Mouse (Mus musculus) heart, adult 8-10 months (tissue): Measurements from ENCODE around the gene Spryd3. TPM values are rescaled to one million over a fixed set of nuclear protein-coding genes. Genes with fewer than 3 reads are reported as not detected.
"Not testable (repeated sequence)": the region's sequence is repeated elsewhere in the genome, so short reads cannot be mapped to it uniquely, and the experiment has no call there.

Experiments
- DNase-seq: peaks from one replicate; pipeline ENCODE4 v3.0.0; 2022; ENCODE audit warnings: low spot score
- total RNA-seq, 4 experiments: library from RNA; stranded (reverse); gene quantifications; 2 replicates each; pipeline ENCODE4 v1.2.4; 2022

Spryd3 gene
- 10 to 100 TPM; 13.2 to 16.8 (median 15.6) TPM for total RNA-seq

DNA sequence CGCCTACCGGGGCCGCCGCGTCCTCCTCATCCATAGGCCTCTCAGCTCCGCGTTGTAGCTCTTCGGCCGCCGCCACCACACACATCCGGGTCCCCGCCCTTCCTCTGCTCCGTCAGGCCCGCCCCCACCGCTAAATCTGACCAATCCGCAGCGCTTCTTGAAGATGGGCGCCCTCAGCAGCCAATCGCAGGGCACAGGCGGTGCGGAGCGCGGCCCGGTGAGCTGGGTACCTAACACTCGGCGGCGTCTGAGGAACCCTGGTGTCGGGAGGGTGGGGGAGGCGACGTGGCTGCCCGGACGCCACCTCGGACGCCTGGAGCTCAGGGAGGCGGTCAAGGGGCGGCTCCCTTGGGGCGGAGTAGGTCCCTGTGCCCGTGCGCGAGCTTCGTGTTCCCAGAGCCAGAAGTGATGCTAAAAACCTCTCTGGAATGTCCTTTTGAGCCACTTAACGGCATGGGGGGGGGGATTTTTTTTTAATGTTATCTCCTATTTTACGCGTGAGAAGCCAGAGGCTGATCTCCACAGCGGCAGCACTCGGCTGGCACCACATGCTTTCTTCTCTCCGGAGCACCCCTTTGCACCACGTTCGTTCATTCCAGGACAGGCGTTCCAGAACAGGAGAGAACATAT is at the start of gene Spryd3:
Gene Spryd3, minus strand, starts transcription at position 106 of the 630 bp plus-strand sequence.
- DNase-seq: peak; percentile 98

DNA sequence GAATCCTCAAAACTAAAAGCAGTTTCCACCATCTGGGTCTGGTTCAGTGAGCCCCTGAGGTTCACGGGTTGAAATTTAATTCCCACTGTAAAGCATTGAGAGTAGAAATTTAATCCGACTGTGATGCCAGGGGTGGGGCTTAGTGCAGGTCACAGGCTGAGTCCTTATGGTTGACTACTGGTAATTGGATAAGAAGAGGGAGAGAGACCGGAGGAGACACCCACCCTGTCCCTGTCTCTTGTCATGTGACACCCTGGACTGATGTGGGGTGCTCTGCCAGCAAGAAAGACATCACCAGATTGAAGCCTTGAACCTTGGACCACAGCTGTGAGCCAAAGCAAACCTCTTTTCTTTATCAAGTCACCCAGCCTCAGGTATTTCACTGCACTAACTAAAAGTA is 47.0 kb upstream of the Spryd3 start:
- no peak for DNase-seq

GRCm38 (mm10) chr15:102179924-102180323 is 43.9 kb upstream of the Spryd3 start:
- no peak for DNase-seq

GRCm38 (mm10) chr15:102179106-102179505 is 43.1 kb upstream of the Spryd3 start:
- no peak for DNase-seq

DNA sequence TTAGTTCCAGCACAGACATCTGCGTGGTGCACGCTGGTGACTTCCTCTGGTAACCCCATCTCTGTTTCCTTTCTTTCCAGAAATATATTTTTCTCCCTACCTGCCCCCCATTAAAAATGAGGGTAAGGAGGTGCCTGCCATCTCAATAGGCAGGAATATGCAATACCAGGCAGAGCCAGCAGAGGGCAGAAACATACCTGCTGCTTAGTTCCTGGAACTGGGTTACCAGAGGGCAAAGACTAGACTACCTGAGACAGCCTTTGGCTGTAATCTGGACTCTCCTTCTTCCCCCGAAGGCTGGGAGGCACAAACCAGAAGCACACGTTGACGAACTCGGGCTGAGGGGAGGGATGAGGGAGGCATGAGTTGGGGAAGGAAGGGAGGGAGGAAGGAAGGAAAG is 42.2 kb upstream of the Spryd3 start:
- DNase-seq: peak; percentile 86

- DNase-seq: no peak
These were observed 41.4 kb upstream of the Spryd3 start for GRCm38 (mm10) chr15:102177417-102177816.

DNA sequence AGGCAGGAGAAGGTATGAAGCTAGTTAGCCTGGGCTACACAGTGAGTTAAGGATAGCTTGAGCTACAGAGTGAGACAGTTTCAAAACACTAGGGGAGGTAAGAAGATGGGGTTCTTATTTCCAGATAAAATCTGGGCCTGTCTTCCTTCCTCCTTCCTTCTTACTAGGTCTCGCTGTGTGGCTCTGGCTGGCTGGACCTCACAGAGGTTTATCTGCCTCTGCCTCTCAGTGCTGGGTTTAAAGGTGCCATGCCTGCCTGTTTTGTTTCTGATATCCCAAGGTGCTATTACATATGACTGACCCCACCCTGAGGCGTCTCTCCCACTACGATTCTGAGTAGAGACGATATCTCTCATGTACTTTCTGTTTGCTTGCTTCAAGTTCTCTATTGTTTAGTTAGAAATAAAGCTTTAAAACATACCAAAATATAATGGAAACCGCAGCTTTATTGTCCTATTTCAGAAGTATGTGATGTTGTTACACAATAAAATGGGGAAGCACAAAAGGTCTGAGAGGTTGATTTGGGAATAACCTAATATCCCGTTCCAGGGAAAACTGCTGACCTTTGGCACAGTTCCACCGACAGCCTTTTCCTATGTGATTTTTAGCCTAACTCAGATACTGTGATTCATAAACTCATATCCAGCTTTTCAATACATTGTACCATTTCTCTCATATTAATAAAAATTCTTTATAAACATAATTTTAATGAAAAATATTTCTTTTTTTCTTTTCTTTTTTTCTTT is 40.7 kb upstream of the Spryd3 start:
- DNase-seq: no peak

DNA sequence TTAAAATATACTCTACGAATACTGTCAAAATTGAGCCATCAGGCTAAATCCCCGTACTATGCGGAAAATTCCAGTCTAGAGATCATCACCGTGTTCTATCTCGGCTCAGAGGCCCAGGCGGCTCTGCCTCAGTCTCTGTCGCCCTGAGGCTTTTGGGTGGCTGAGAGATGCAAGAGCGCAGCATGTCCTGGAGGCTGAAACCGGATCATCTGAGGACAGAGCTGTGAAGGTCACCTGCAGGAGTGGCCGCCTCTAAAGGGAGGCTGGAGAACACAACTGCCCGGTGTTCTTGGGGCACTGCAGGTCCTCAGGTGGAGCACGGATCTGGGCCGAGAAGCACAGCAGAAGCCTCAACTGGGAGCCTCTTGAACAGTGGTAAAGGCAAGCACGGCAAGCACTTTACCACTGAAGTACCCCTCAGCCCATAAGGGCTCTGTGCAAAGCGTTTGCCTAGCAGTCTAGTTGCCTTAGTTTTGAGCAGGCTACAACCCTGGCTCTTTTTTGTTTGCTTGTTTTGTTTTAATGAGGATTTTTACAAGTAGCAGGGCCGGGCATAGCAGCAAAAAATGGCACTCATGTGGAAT is 39.8 kb upstream of the Spryd3 start:
- DNase-seq: no peak

DNA sequence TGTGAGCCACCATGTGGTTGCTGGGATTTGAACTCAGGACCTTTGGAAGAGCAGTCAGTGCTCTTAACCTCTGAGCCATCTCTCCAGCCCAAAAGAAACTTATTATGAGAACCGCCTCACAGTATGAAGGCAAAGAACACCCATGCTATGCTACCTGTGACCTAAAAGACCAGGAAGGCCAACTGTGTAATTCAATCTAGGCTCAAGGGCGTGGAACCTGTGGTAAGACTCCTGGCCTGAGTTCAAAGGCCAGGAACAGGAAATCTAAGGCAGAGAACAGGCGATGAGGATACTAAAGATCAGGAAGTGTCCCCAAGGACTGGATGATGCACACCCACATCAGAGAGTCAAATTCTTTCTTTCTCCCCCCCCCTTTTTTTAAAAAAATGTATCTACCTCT is 37.5 kb upstream of the Spryd3 start:
- DNase-seq: no peak

DNA sequence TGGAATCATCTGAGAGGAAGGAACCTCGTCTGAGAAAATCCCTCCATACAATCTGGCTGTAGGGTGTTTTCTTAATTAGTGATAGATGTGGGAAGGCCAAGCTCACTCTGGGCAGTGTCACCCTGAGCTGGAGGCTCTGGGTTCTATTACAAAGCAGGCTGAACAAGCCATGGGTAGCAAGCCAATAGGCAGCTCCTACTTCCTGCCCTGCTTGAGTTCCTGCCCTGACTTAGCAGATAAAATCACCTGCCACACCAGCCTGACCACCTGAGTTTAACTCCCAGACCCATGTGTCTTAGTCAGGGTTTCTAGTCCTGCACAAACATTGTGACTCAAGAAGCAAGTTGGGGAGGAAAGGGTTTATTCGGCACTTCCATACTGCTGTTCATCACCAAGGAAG is 33.0 kb upstream of the Spryd3 start:
- no peak for DNase-seq

DNA sequence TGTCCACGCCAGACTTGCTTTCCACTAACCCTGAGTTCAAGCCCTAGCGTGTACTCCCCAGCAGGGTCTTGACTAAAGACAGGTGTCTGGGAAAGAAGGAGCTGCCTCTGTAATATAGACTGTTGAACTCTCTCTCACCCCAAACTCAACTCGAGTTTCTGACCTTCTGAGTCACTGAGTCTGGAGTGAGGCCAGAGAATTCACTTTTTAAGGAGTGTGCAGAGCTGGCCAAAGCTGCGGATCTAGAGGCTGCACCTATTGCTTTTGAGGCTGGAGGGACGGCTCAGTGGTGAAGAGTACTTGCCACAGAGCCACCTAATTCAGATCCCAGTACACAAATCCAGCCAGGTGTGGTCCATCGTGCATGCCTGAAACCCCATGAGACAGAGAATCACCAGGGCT is 31.6 kb upstream of the Spryd3 start:
- DNase-seq: peak; percentile 25

DNA sequence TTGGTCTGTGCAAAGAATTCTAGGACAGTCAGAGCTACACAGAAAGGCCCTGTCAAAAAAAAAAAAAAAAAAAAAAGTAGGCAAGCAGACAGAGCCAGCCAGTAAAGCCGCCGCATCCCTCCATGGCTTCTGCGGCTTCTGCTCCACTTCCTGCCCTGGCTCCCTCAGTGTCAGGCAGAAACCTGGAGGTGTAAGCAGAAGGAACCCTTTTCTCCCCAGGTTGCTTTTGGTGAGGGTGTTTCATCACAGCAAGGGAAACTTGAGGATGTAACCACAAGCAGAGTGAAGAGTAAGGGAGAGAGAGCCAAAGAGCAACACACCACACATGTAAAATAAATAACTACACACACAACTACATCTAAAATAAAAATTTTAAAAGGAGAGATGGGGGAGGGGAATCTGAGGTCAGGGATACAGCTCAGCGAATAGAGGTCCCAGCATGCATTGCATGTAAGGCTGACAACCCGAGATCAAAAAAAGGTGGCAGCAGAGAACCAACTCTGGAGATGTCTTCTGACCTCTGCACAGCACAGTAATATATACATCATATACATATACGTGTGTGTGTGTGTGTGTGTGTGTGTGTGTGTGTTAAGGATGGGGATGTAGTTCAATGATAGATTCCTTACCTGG is 29.6 kb upstream of the Spryd3 start:
- no peak for DNase-seq

DNA sequence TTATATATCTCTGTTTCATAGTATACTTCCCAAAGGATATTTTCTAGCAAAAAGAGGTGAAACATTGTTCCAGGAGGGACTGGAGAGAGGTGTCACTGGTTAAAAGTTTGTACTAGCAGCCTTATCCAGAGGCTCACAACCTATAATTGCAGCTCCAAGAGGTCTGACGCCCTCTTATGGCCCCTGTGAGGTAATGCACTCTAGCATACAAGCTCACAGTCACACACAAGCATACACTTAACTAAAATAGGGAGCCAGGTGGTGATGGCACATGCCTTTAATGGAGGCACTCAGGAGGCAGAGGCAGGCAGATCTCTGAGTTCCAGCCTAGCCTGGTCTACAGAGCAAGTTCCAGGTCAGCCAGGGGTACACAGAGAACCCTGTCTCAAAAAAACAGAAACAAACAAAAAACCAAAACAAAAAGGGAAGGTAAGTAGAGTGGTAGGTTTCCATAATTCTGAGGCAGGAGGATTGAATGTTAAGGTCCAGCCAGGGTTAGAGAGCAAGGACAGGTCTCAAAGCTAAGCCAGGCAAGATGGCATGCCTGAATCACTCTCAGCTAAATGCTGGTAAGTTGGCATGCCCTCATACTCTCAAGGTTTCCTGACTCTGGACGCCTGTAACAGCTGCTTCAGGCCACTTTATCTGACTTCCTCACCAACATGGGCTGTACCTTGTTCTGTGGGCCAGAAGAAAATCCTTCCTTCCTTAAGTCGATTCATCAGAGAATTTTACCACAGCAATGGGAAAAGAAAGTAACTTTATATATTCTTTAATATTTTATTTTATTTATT is 28.1 kb upstream of the Spryd3 start:
- no peak for DNase-seq

GRCm38 (mm10) chr15:102160415-102161060 is 24.5 kb upstream of the Spryd3 start:
- DNase-seq: no peak

DNA sequence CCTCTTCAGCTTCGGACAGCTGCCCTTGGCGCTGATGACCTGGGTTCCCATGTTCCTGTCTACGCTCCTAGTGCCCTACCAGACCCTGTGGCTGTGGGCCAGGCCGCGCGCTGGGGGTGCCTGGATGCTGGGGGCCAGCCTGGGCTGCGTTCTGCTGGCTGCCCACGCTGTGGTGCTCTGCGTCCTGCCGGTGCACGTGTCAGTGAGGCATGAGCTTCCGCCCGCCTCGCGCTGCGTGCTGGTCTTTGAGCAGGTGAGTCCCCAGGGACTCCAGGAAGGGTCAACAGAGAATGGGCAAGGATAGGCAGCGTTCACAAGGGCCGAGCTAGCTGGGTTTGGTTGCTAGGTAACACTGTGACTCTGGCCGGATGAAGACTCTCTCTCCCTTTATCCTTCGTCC is 20.8 kb upstream of the Spryd3 start:
- DNase-seq: no peak

GRCm38 (mm10) chr15:102155006-102155405 is 19.0 kb upstream of the Spryd3 start:
- not testable (repeated sequence) for DNase-seq

- no peak for DNase-seq
These were observed 16.6 kb upstream of the Spryd3 start for GRCm38 (mm10) chr15:102152646-102153045.

DNA sequence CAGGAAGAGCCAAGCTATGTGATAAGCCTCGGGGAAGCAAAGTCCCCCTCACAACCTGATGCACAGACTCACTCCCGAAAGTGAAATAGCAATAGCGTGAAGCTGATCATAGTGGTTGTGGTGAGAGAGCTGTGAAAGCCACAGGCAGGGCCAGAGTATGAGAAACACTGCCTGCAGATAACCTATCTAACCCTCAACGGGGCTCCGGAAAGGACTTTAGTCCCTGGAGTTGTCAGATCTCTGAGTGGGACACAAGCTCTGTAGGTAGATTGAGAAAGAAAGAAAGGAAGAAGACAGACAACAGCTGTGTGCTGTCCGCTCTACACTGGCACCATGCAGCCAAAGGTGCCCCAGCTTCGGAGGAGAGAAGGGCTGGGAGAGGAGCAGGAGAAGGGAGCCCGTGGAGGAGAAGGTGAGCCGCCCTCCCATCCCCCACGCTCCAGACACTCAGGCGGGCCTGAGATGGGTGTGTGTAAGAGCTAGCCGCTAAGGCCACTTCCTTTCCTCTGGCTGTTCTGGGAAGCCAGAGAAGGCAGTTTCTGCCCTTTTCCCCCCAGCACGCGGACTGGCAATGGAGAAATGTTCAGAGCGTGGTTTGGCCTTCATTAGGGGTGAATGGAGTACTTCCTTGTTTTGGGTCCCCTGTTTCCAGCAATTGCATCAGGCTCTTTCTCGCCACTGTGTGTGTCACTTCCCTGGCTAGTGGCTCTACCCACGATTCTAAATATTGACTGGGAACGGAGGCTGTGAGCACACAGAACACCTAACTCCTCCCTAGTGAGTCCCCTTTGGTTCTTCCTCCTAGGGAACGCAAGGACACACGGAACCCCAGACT is 14.5 kb upstream of the Spryd3 start, which contains the start of gene Soat2:
Gene Soat2, plus strand, starts transcription at position 226 of the 835 bp plus-strand sequence.
- DNase-seq: no peak

DNA sequence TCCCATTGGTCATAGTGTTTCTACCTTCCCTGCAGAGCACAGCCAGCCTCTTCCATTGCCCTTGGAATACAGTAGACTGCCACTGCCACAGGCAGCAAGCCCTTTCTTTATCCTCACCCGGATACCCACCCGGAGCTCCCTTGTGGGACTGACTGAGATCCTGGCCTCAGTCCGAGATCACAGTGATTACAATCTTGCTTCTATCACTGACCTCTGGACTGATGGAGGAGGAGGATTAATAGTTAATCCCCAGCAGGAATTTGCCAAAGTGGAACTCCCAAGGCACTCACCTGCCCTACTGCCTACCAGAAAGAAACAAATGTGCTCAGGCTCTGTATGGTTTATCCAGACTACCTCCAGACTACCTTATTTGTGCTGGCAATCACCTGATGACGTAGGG is 13.5 kb upstream of the Spryd3 start:
- DNase-seq: no peak
